Mouse (Mus musculus): Measurements from ENCODE around the gene Slc38a3. TPM values are rescaled to one million over a fixed set of nuclear protein-coding genes. Genes with fewer than 3 reads are reported as not detected.

Gene Slc38a3
- total RNA-seq, 4 experiments from 2014 or later: 61.3 to 74.3 (median 69.2) TPM

GRCm38 (mm10) chr9:107667219-107667618 lies 2.1 kb downstream of the Slc38a3 start:
- DNase-seq (ENCODE audit: low spot score in 2 of 2): no peak

GRCm38 (mm10) chr9:107666751-107667205 lies 2.6 kb downstream of the Slc38a3 start:
- DNase-seq (ENCODE audit: low spot score in 2 of 2): no peak

DNA sequence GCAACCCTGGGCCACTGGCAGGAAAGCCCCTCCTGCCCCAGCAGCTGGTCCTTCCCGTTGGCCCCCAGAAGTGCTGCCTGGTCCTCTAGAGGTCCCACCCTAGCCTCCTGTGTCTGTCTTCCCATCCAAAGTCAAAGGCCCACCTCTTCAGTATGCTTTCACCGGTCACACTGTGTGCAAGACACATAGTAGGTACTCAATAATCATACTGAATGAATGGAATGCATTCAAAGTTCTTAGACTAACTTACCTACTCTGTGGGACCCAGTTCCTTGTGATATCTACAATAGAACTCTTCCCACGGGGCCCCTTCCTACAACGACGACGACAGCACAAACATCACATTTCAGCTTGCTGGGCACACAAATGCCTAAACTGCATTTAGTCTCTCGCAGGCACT lies 4.0 kb downstream of the Slc38a3 start:
- DNase-seq (ENCODE audit: low spot score in 2 of 2): no peak

GRCm38 (mm10) chr9:107663525-107663924 lies 5.8 kb downstream of the Slc38a3 start:
- DNase-seq (ENCODE audit: low spot score in 2 of 2): no peak

DNA sequence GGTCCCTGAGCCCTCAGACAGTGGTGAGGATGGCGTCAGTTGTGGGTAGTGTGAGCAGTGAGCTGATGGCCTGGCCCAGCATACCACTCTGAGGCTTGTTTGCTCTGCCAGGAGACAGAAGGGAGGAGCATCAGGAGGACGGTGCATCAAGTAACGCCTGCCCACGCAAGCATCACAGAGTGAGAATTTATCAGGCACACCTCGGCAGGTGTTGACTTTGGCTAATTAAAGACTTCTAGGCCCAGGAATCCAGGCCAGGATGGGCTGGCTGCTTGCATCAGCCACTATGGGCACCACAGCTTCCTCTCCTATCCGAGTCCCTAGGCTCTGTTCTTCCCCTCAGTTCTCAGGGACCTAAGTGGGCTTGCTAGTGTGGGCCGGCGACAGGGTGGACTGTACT lies 7.0 kb downstream of the Slc38a3 start:
- DNase-seq (ENCODE audit: low spot score in 2 of 2): no peak

DNA sequence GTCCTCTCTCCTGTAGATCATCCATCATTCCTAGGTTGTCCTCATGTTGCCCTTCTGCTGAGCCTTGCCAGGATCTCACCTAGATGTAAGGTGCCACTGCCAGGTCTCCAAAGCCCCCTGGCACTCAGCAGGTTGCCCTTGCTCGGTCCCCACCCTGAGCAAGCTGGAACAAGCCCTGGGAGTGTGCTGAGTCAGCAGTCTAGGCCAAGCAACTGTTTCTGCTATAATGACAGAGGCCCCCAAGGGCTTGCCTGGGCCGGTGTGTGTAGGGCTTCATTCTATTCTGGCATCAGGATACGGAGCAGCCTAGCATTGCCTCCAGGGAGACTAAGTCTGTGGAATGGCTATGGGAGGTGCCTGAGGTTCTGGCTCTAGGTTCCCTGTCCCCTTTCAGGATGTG lies 8.6 kb downstream of the Slc38a3 start:
- no peak for DNase-seq (ENCODE audit: low spot score in 2 of 2)

- DNase-seq (ENCODE audit: low spot score in 2 of 2): no peak
Measured at GRCm38 (mm10) chr9:107659961-107660360, 9.4 kb downstream of the Slc38a3 start.

GRCm38 (mm10) chr9:107659551-107659950 lies 9.8 kb downstream of the Slc38a3 start:
- DNase-seq (ENCODE audit: low spot score in 2 of 2): peak; percentile 76 to 82

- DNase-seq (ENCODE audit: low spot score in 2 of 2): no peak
Measured at GRCm38 (mm10) chr9:107658096-107658495, 11.2 kb downstream of the Slc38a3 start.

- DNase-seq (ENCODE audit: low spot score in 2 of 2): no peak
Measured at GRCm38 (mm10) chr9:107657144-107657543, 12.2 kb downstream of the Slc38a3 start.

GRCm38 (mm10) chr9:107654585-107654984 lies 14.7 kb downstream of the Slc38a3 start:
- DNase-seq (ENCODE audit: low spot score in 2 of 2): no peak

DNA sequence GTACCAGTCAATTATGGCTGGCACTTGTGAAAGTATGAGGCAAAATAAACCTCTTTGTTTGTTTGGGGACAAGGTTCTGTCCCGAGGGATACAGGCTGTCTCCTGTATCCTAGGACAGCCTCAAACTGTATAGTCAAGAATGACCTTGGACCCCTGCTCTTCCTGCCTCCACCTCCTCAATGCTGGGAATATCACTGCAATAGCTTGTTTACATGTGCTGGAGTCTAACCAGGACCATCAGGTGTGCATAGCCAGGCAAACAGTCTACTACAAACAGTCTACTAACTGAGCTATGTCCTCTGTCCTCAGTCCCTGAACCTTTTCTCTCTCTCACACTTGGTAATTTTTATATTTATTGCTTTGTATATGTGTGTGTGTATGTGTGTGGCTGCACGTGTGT lies 15.9 kb downstream of the Slc38a3 start:
- DNase-seq (ENCODE audit: low spot score in 2 of 2): no peak

DNA sequence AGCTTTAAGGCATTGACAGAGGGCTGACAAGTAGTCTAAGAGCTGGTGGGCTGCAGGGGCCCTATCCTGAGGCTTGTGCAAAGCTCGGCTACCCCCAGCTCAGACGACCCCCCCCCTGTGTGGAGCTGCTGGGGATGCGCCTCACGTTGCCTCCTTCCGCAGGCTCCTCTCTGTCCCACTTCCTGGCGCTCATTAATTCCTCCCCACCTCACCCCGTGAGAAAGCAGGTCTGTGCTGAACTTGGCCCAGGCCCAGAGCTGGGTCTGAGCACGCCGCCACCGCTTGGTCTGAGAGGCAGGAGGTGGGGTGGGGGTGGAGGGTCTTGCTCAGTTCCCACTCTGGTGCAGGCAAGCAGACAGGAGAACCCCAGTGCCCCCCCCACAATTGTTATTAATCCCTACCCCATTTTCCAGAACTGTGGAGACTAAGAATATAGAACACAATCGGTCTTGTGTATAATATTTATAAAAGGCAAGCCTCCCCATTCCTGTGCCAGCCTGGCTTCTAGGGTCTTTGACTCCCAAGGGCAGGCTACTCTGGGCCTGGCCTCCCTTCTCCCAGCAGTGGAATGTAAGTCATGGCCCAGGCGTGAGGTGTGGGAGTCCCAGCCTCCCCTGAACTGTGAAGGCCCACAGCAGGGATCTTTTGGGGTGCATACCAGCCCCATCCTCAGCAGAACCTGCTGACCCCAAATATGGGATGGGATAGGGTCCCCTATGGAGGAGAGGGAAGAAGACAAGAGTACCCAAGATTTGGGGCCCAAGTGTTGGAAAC lies 18.4 kb downstream of the Slc38a3 start:
- DNase-seq (ENCODE audit: low spot score in 2 of 2): no peak

DNA sequence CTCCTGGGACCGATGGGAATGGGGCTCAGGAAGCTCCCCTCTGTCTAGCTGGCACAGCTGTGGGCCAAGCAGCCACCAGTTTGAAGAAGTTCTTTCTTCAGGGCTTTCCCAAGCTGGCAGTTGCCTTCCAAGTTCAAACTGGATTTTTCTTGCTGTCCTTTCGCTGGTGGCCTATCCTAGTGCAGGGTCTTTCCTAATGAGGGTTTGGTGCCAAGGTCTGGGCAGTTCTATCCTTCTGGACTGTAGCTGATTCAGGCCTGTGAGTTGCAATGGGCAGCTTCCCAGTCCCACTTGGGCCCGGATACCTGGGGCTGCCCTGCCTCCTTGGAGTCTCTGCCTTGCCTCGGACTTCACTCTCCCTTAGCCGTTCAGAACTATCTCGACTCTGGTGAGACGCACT lies 19.1 kb downstream of the Slc38a3 start:
- DNase-seq (ENCODE audit: low spot score in 2 of 2): peak in 1 of 2 experiments; percentile 73

- no peak for DNase-seq (ENCODE audit: low spot score in 2 of 2)
Measured at GRCm38 (mm10) chr9:107648767-107649166, 20.6 kb downstream of the Slc38a3 start.

GRCm38 (mm10) chr9:107646975-107647374 lies 22.4 kb downstream of the Slc38a3 start:
- DNase-seq (ENCODE audit: low spot score in 2 of 2): no peak

DNA sequence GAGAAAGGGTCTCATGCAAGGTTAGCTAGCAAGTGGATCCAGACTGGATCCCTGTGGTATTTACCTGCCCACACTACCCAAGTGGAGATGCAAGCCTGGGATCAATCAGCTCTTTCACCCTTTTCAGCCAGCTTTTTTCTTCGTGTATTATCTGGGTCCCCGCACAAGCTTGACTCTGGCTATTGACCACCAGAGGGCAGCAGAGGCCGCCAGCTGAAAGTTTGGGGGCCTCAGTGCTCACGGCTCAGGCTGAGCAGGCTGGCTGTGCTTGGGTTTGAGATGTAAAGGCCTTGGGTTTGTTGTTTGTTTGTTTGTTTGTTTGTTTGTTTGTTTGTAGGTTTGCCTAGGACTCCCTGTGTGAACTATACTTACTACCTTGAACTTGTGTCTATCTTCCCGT lies 23.8 kb downstream of the Slc38a3 start:
- peak in 1 of 2 experiments; percentile 77 for DNase-seq (ENCODE audit: low spot score in 2 of 2)

DNA sequence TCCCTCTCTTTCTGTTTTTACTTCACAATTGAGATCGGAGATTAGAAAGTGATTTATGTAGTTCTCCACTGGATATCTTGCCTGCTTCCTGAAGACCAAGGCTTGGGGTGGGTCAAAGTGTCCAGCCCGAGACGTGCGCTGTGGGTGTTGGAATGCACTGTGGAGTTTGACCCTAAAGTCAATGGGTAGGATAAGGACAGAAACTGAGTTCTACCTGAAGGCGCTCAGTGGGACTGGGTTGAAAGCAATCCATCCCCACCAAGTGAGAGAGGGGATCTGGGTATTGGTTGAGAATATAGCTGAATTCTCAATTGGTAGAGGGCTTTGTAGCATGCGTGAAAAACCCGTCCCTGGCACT lies 24.2 kb downstream of the Slc38a3 start:
- DNase-seq (ENCODE audit: low spot score in 2 of 2): no peak

GRCm38 (mm10) chr9:107644495-107645152 lies 24.7 kb downstream of the Slc38a3 start:
- DNase-seq (ENCODE audit: low spot score in 2 of 2): peak; percentile 78 to 92

- no peak for DNase-seq (ENCODE audit: low spot score in 2 of 2)
Measured at GRCm38 (mm10) chr9:107643544-107644214, 25.7 kb downstream of the Slc38a3 start.

GRCm38 (mm10) chr9:107641666-107642065 lies 27.7 kb downstream of the Slc38a3 start:
- no peak for DNase-seq (ENCODE audit: low spot score in 2 of 2)

DNA sequence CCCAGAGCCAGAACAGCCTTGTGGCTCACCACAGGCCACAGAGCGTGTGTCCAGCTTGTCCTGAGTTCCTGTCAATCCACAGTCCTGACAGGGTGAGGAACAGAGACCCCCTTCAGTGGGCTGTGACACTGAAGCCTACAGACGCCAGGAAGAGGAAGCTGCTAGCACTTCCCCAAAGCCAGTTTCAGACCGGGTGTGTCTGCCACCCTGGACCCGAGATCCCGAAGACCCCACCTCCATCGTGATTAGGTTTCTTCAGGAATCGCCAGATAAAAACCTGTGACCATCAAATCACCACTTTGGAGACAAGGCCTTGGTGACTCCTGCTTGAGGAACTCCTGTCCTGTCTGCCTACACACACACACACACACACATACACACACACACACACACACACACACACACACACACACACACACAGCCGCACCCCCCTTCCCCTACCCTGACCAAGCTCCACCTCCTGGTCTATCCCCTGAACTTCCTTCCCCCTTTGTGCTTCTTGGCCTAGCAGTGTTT lies 29.0 kb downstream of the Slc38a3 start:
- DNase-seq (ENCODE audit: low spot score in 2 of 2): no peak
